ENCODE assay signal across 10 mouse cellular contexts in genomic region chr5:120656281-120656751, GRCm38 (mm10). TPM values are rescaled to one million over a fixed set of nuclear protein-coding genes. Genes with fewer than 3 reads are reported as not detected.
DNase-seq lines count a peak whose midpoint lies in the region.
"Had no signal": no experiment of that assay in that cellular context is flagged by ENCODE, and none has a peak within 500 bp of the region (broad histone marks: within the 10 kb centered on the region; RNA-seq: fewer than 3 reads in every experiment).

No protein-coding gene starts in this region.

- DNase-seq in heart, postnatal 14 days: peak; percentile 22 to 47
- DNase-seq in heart, postnatal 4 days: no peak
- DNase-seq in brain, adult 2 months (ENCODE audit: low read depth, low spot score): peak; percentile 90
- peak; percentile 78 to 83 for DNase-seq in layer of hippocampus, postnatal 14 days (ENCODE audit: low spot score in 2 of 2)
- DNase-seq in right cerebral cortex, postnatal 10 days (ENCODE audit: low spot score in 2 of 2): peak; percentile 69 to 82
- no peak for DNase-seq in testis, postnatal 14 days (ENCODE audit: low spot score)
- no peak for DNase-seq in thymus, adult 18-20 months
- no peak for DNase-seq in retina, postnatal 1 day
- DNase-seq: kidney, postnatal 4 days; liver, embryonic 13.5 days had no signal

- intact Hi-C loops in heart, postnatal 14 days (cut with DNase I): no loop called here

RNA-seq across cellular contexts. Expression of gene Rasal1, which starts 7.7 kb away (rescaled TPM):
- total RNA-seq in heart, postnatal 14 days (2021): under 1 TPM in 1 of 2 experiments, not detected in 1; 0.59 TPM
- total RNA-seq in heart, postnatal 4 days (2021): under 1 TPM; 0.29 to 0.45 TPM
- total RNA-seq in layer of hippocampus, postnatal 14 days (2021): 10 to 100 TPM; 82.3 to 92.4 TPM

RNA-seq across cellular contexts. Expression of gene Cfap73, which starts 22.3 kb away (rescaled TPM):
- not detected for total RNA-seq in heart, postnatal 14 days (2021)
- not detected for total RNA-seq in heart, postnatal 4 days (2021)
- total RNA-seq in layer of hippocampus, postnatal 14 days (2021): 1 to 10 TPM in 1 of 2 experiments, not detected in 1; 1.8 TPM

RNA-seq across cellular contexts. Expression of gene Ddx54, which starts 43.8 kb away (rescaled TPM):
- total RNA-seq in heart, postnatal 14 days (2021): 10 to 100 TPM; 20.4 to 22.5 TPM
- 10 to 100 TPM; 30.8 to 32.0 TPM for total RNA-seq in heart, postnatal 4 days (2021)
- total RNA-seq in layer of hippocampus, postnatal 14 days (2021): 10 to 100 TPM; 41.7 to 44.4 TPM

RNA-seq across cellular contexts. Expression of gene Rita1, which starts 43.9 kb away (rescaled TPM):
- total RNA-seq in heart, postnatal 14 days (2021): 10 to 100 TPM; 15.1 to 18.3 TPM
- 10 to 100 TPM; 10.7 to 10.8 TPM for total RNA-seq in heart, postnatal 4 days (2021)
- total RNA-seq in layer of hippocampus, postnatal 14 days (2021): 10 to 100 TPM; 24.8 to 26.8 TPM

RNA-seq across cellular contexts. Expression of gene Dtx1, which starts 55.4 kb away (rescaled TPM):
- 1 to 10 TPM; 1.3 to 3.1 TPM for total RNA-seq in heart, postnatal 14 days (2021)
- total RNA-seq in heart, postnatal 4 days (2021): 1 to 10 TPM in 1 of 2 experiments, under 1 TPM in 1; 0.97 to 1.5 TPM
- 10 to 100 TPM; 70.5 to 74.2 TPM for total RNA-seq in layer of hippocampus, postnatal 14 days (2021)

Comparison
In these comparisons a context has a peak if more than half of its experiments do, and no peak if none do; other contexts are left out.
1. DNase-seq: peak in heart, postnatal 14 days (2 of 2), brain, adult 2 months (single experiment), layer of hippocampus, postnatal 14 days (2 of 2) and right cerebral cortex, postnatal 10 days (2 of 2); none in heart, postnatal 4 days (single experiment), testis, postnatal 14 days (single experiment), thymus, adult 18-20 months (0 of 2) and retina, postnatal 1 day (single experiment).
2. RNA of gene Rasal1, which starts 7.7 kb away (total RNA-seq): 82.3 to 92.4 TPM in layer of hippocampus, postnatal 14 days; 0.59 TPM in heart, postnatal 14 days and 0.29 to 0.45 TPM in heart, postnatal 4 days; every median in the first group is over 10 times any median in the second.